Mouse (Mus musculus) small intestine, adult 2 months (tissue): ENCODE results near the gene Gpx4.

ENCODE experiments used
- CTCF ChIP-seq: fragments of 200-500 bp; IDR thresholded peaks from 2 replicates; pipeline ENCODE4 v1.5.1; 2012; ENCODE audit warnings: low read depth, mild to moderate bottlenecking, control low read depth, inconsistent platforms, low read length, moderate library complexity, mixed read lengths; ENCODE audit not compliant: insufficient replicate concordance, insufficient read length; ENCODE audit errors: extremely low read depth
- POLR2A ChIP-seq: fragments of 200-500 bp; IDR thresholded peaks from 2 replicates; pipeline ENCODE4 v1.6.1; 2012; ENCODE audit warnings: low read depth, mild to moderate bottlenecking, control low read depth, inconsistent platforms, low read length, moderate library complexity

GRCm38 (mm10) chr10:80050244-80050643 is 3.3 kb downstream of the Gpx4 start:
- TF ChIP-seq POLR2A (no peak), CTCF (no peak)
